Mouse (Mus musculus) embryonic fibroblast, embryonic 13.5 days (primary cell): ENCODE results near the gene Gm49673.
"Not testable (repeated sequence)": the region's sequence is repeated elsewhere in the genome, so short reads cannot be mapped to it uniquely, and the experiment has no call there.

Source experiments
- CTCF ChIP-seq: IDR thresholded peaks from 2 replicates; pipeline ENCODE4 v1.5.1; 2011; ENCODE audit warnings: mild to moderate bottlenecking, control low read depth, low read length, moderate library complexity, borderline replicate concordance; ENCODE audit not compliant: insufficient read depth
- POLR2A ChIP-seq: IDR thresholded peaks from 2 replicates; pipeline ENCODE4 v1.6.1; 2011; ENCODE audit warnings: low read depth, mild to moderate bottlenecking, control low read depth, low read length, moderate library complexity

- TF ChIP-seq CTCF, POLR2A: not testable (repeated sequence)
These were observed 97.4 kb downstream of the Gm49673 start for GRCm38 (mm10) chr17:8050218-8050617.
